In the genomic region with DNA sequence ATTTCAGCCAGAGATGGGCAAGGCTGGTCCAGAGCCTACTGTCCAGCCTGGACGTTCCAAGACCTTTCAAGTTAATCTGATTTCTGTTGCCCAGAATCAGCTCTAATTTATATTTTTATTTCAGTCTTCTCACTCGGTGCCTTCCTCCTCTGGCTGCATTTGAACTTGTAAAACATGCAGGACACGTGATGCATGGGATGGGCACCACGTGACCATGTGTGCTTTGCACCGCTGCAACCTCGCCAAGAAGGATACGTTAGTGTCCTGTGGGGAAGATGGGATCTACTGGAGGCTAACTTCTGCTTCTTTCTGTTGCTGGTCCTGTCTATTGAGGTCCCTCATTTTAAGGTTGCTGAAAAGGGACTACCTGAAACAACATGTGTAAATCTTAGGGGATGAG, we compare ENCODE assay signal across 25 mouse cellular contexts.
"Had no signal": no experiment of that assay in that cellular context is flagged by ENCODE, and none has a peak within 500 bp of the region (broad histone marks: within the 10 kb centered on the region; RNA-seq: fewer than 3 reads in every experiment).

No protein-coding gene starts in this region.

- DNase-seq: cerebellum, adult 8-10 months; cerebellum, adult 9-10 months; cerebellum, adult 9-11 months; cerebellum, postnatal 10 days; cerebellum, postnatal 14 days; cerebellum, postnatal 25 days; cerebellum, postnatal 36 days; embryo, embryonic 11 days; forebrain, postnatal 0 days; gastrocnemius, adult 2 months; gastrocnemius, postnatal 10 days; gastrocnemius, postnatal 14 days; gastrocnemius, postnatal 25 days; gastrocnemius, postnatal 36 days; heart, adult 18-20 months; heart, adult 2 months had no signal

- H3K27ac ChIP-seq: embryonic facial prominence, embryonic 10.5 days; embryonic facial prominence, embryonic 12.5 days; embryonic facial prominence, embryonic 13.5 days; embryonic facial prominence, embryonic 15.5 days; forebrain, embryonic 10.5 days; forebrain, embryonic 12.5 days; forebrain, embryonic 13.5 days; forebrain, embryonic 15.5 days; gastrocnemius, adult 2 months; heart, adult 2 months had no signal

- H3K9me3 ChIP-seq: embryonic facial prominence, embryonic 10.5 days; embryonic facial prominence, embryonic 12.5 days; embryonic facial prominence, embryonic 13.5 days; embryonic facial prominence, embryonic 15.5 days; forebrain, embryonic 10.5 days; forebrain, embryonic 12.5 days; forebrain, embryonic 13.5 days; forebrain, embryonic 15.5 days had no signal

- H3K36me3 ChIP-seq: embryonic facial prominence, embryonic 10.5 days; embryonic facial prominence, embryonic 12.5 days; embryonic facial prominence, embryonic 13.5 days; embryonic facial prominence, embryonic 15.5 days; forebrain, embryonic 10.5 days; forebrain, embryonic 12.5 days; forebrain, embryonic 15.5 days had no signal

- H3K27me3 ChIP-seq: embryonic facial prominence, embryonic 12.5 days; embryonic facial prominence, embryonic 13.5 days; embryonic facial prominence, embryonic 15.5 days; forebrain, embryonic 12.5 days; forebrain, embryonic 13.5 days; forebrain, embryonic 15.5 days had no signal

- H3K9ac ChIP-seq: embryonic facial prominence, embryonic 12.5 days; embryonic facial prominence, embryonic 13.5 days; embryonic facial prominence, embryonic 15.5 days; forebrain, embryonic 12.5 days; forebrain, embryonic 13.5 days; forebrain, embryonic 15.5 days; forebrain, postnatal 0 days had no signal

- H3K4me1 ChIP-seq: embryonic facial prominence, embryonic 12.5 days; embryonic facial prominence, embryonic 13.5 days; embryonic facial prominence, embryonic 15.5 days; forebrain, embryonic 12.5 days; forebrain, embryonic 13.5 days; forebrain, embryonic 15.5 days had no signal

- H3K4me3 ChIP-seq: embryonic facial prominence, embryonic 10.5 days; embryonic facial prominence, embryonic 12.5 days; embryonic facial prominence, embryonic 13.5 days; embryonic facial prominence, embryonic 15.5 days; erythroblast, embryonic 14.5 days; forebrain, embryonic 10.5 days; forebrain, embryonic 12.5 days; forebrain, embryonic 13.5 days; forebrain, embryonic 15.5 days; gastrocnemius, adult 2 months; heart, adult 2 months had no signal

- H3K4me2 ChIP-seq: embryonic facial prominence, embryonic 12.5 days; embryonic facial prominence, embryonic 13.5 days; embryonic facial prominence, embryonic 15.5 days; forebrain, embryonic 12.5 days; forebrain, embryonic 13.5 days; forebrain, embryonic 15.5 days had no signal
